Mouse (Mus musculus) lung, embryonic 14.5 days (tissue): Measurements from ENCODE around the gene Tyw5. TPM values are rescaled to one million over a fixed set of nuclear protein-coding genes. Genes with fewer than 3 reads are reported as not detected.

Experiments
- ATAC-seq: fragments of 200-750 bp; cut with Nextera tagmentation; 2 replicates; pipeline ENCODE4 v1.8.0; 2017; ENCODE audit warnings: mild to moderate bottlenecking, moderate TSS enrichment, moderate library complexity; ENCODE audit not compliant: insufficient read depth
- DNase-seq: peaks from one replicate; pipeline ENCODE4 v3.0.0-alpha.2; 2015
- H3K27ac ChIP-seq: fragments of 300-500 bp; sonication (generic); 2 replicates; pipeline ENCODE4 v1.5.1; 2014; ENCODE audit warnings: low read depth, mild to moderate bottlenecking, moderate library complexity
- H3K27me3 ChIP-seq: fragments of 300-500 bp; sonication (generic); 2 replicates; pipeline ENCODE4 v1.6.1; 2014; ENCODE audit warnings: low read length, control low read depth; ENCODE audit not compliant: insufficient read depth
- H3K36me3 ChIP-seq: fragments of 300-500 bp; sonication (generic); 2 replicates; pipeline ENCODE4 v1.6.1; 2014; ENCODE audit warnings: control low read depth; ENCODE audit not compliant: insufficient read depth
- H3K4me1 ChIP-seq: fragments of 300-500 bp; sonication (generic); 2 replicates; pipeline ENCODE4 v1.6.1; 2014; ENCODE audit warnings: antibody characterized with exemption, control low read depth; ENCODE audit not compliant: insufficient read depth
- H3K4me2 ChIP-seq: fragments of 300-500 bp; sonication (generic); 2 replicates; pipeline ENCODE4 v1.6.1; 2014; ENCODE audit warnings: mild to moderate bottlenecking
- H3K4me3 ChIP-seq: fragments of 300-500 bp; sonication (generic); 2 replicates; pipeline ENCODE4 v1.5.1; 2014; ENCODE audit warnings: low read depth, low read length
- H3K9ac ChIP-seq: fragments of 300-500 bp; sonication (generic); 2 replicates; pipeline ENCODE4 v1.6.1; 2014
- H3K9me3 ChIP-seq: fragments of 300-500 bp; sonication (generic); 2 replicates; pipeline ENCODE4 v1.6.1; 2016; ENCODE audit warnings: low read depth, low read length, control low read depth
- CTCF ChIP-seq: IDR thresholded peaks from 2 replicates; pipeline ENCODE4 v1.5.1; 2016; ENCODE audit warnings: antibody characterized with exemption, low read depth
- WGBS: fragments of 180-500 bp; shearing (Covaris S2); extraction: QIAGEN DNeasy Blood & Tissue Kit; methylation state at CpG from one replicate; pipeline ENCODE4 v1.1.7; 2014; 5-methylcytosine and 5-hydroxymethylcytosine counted together
- polyA plus RNA-seq: library from polyadenylated mRNA; unstranded; fragments of >200 nt; fragmentation: Nextera tagmentation; extraction: Ambion mirVana; gene quantifications from 2 replicates; pipeline ENCODE4 v1.2.1, GENCODE M21; 2014

Tyw5 gene
- polyA plus RNA-seq, 1 experiment from 2014 or later = 30.2 TPM

- H3K4me3 ChIP-seq = no peak overlapping the region
- no peak overlapping the region for H3K4me2 ChIP-seq
- TF ChIP-seq CTCF = no peak
- no peak overlapping the region for H3K27ac ChIP-seq
- H3K9me3 ChIP-seq = no peaks in the 10 kb centered on the region
- no peak for DNase-seq
- H3K9ac ChIP-seq = no peak overlapping the region
- H3K4me1 ChIP-seq = no peaks in the 10 kb centered on the region
- H3K27me3 ChIP-seq = no peaks in the 10 kb centered on the region
- H3K36me3 ChIP-seq = peaks cover 41% of the 10 kb centered on the region
- 88% methylated on average over 2 of the region's 2 CpGs for WGBS
- ATAC-seq = no peak
Measured at GRCm38 (mm10) chr1:57400877-57401276, 6.0 kb downstream of the Tyw5 start.

- peaks cover 43% of the 10 kb centered on the region for H3K36me3 ChIP-seq
- H3K27ac ChIP-seq = no peak overlapping the region
- DNase-seq (no peak), ATAC-seq (no peak)
- H3K9me3 ChIP-seq = no peaks in the 10 kb centered on the region
- no peak overlapping the region for H3K9ac ChIP-seq
- TF ChIP-seq CTCF = no peak
- no peaks in the 10 kb centered on the region for H3K4me1 ChIP-seq
- no peaks in the 10 kb centered on the region for H3K27me3 ChIP-seq
- 92% methylated on average over 2 of the region's 2 CpGs for WGBS
- H3K4me2 ChIP-seq = no peak overlapping the region
- H3K4me3 ChIP-seq = no peak overlapping the region
Measured at GRCm38 (mm10) chr1:57400321-57400720, 6.6 kb downstream of the Tyw5 start.

- Histone ChIP-seq H3K27ac (no peak overlapping the region), H3K4me1 (no peaks in the 10 kb centered on the region), H3K36me3 (peaks cover 51% of the 10 kb centered on the region), H3K9ac (no peak overlapping the region), H3K4me3 (no peak overlapping the region), H3K4me2 (no peak overlapping the region), H3K9me3 (no peaks in the 10 kb centered on the region), H3K27me3 (no peaks in the 10 kb centered on the region)
- no peak for ATAC-seq
- peak; percentile 73 for DNase-seq
- 64% methylated on average over 3 of the region's 3 CpGs for WGBS
- peak; percentile 81 for TF ChIP-seq CTCF
Measured at GRCm38 (mm10) chr1:57394051-57394450, 12.8 kb downstream of the Tyw5 start.

GRCm38 (mm10) chr1:57392417-57392816 is 14.5 kb downstream of the Tyw5 start:
- H3K9me3 ChIP-seq = no peaks in the 10 kb centered on the region
- no peaks in the 10 kb centered on the region for H3K27me3 ChIP-seq
- H3K4me3 ChIP-seq = no peak overlapping the region
- H3K4me1 ChIP-seq = no peaks in the 10 kb centered on the region
- no peak overlapping the region for H3K9ac ChIP-seq
- 72% methylated on average over 4 of the region's 4 CpGs for WGBS
- no peak for TF ChIP-seq CTCF
- ATAC-seq (no peak), DNase-seq (no peak)
- H3K4me2 ChIP-seq = no peak overlapping the region
- H3K36me3 ChIP-seq = peaks cover 51% of the 10 kb centered on the region
- no peak overlapping the region for H3K27ac ChIP-seq

- 91% methylated on average over 4 of the region's 4 CpGs for WGBS
- Histone ChIP-seq H3K4me2 (no peak overlapping the region), H3K36me3 (peaks cover 41% of the 10 kb centered on the region), H3K4me3 (no peak overlapping the region), H3K27ac (no peak overlapping the region), H3K27me3 (no peaks in the 10 kb centered on the region), H3K9me3 (no peaks in the 10 kb centered on the region), H3K4me1 (no peaks in the 10 kb centered on the region), H3K9ac (no peak overlapping the region)
- no peak for TF ChIP-seq CTCF
- no peak for ATAC-seq
- DNase-seq = no peak
Measured at GRCm38 (mm10) chr1:57390993-57391790, 15.7 kb downstream of the Tyw5 start.

GRCm38 (mm10) chr1:57388402-57389155 is 18.3 kb downstream of the Tyw5 start:
- WGBS = 88% methylated on average over 8 of the region's 8 CpGs
- Histone ChIP-seq H3K4me3 (no peak overlapping the region), H3K9ac (no peak overlapping the region), H3K27ac (no peak overlapping the region), H3K4me1 (no peaks in the 10 kb centered on the region), H3K4me2 (no peak overlapping the region), H3K27me3 (no peaks in the 10 kb centered on the region), H3K36me3 (peaks cover 28% of the 10 kb centered on the region), H3K9me3 (no peaks in the 10 kb centered on the region)
- DNase-seq = no peak
- no peak for TF ChIP-seq CTCF
- ATAC-seq = no peak

GRCm38 (mm10) chr1:57387876-57388275 is 19.0 kb downstream of the Tyw5 start:
- Histone ChIP-seq H3K4me1 (no peaks in the 10 kb centered on the region), H3K27ac (no peak overlapping the region), H3K9me3 (no peaks in the 10 kb centered on the region), H3K36me3 (peaks cover 21% of the 10 kb centered on the region), H3K4me3 (no peak overlapping the region), H3K4me2 (no peak overlapping the region), H3K27me3 (no peaks in the 10 kb centered on the region), H3K9ac (no peak overlapping the region)
- 70% methylated on average over 2 of the region's 2 CpGs for WGBS
- no peak for DNase-seq
- ATAC-seq = no peak
- no peak for TF ChIP-seq CTCF
